ENCODE assay signal across 27 mouse cellular contexts in genomic region chr14:103093670-103094069, GRCm38 (mm10). TPM values are rescaled to one million over a fixed set of nuclear protein-coding genes. Genes with fewer than 3 reads are reported as not detected.
DNase-seq lines count a peak whose midpoint lies in the region; ATAC-seq and TF ChIP-seq lines count a peak whose summit lies in the region.
"Had no signal": no experiment of that assay in that cellular context is flagged by ENCODE, and none has a peak within 500 bp of the region (broad histone marks: within the 10 kb centered on the region; RNA-seq: fewer than 3 reads in every experiment).

No protein-coding gene starts in this region.

- no peak overlapping the region for H3K4me3 ChIP-seq in heart, embryonic 13.5 days
- H3K4me3 ChIP-seq in testis, adult 2 months (ENCODE audit: control insufficient read depth, low read depth, low read length): peak overlapping the region; percentile 42; the same call in 1 of the 2 replicates
- no peak overlapping the region for H3K4me3 ChIP-seq in intestine, embryonic 16.5 days (ENCODE audit: low read length)
- H3K4me3 ChIP-seq: embryonic facial prominence, embryonic 15.5 days; forebrain, embryonic 15.5 days; hindbrain, embryonic 10.5 days; neural tube, embryonic 13.5 days; stomach, embryonic 15.5 days had no signal

- TF ChIP-seq CTCF in testis, adult 2 months (IDR thresholded peaks at IDR 0.05; ENCODE audit: control insufficient read depth, insufficient read depth, insufficient replicate concordance, low read depth, low read length): no peak

- DNase-seq in heart, adult 8-10 months (ENCODE audit: low spot score): no peak
- no peak for DNase-seq in testis, postnatal 14 days (ENCODE audit: low spot score)
- no peak for DNase-seq in yolk sac, embryonic 10.5 days (ENCODE audit: low spot score)
- DNase-seq in Muller cell, postnatal 12 days (ENCODE audit: inconsistent ontology term): no peak
- DNase-seq: adrenal gland, postnatal 25 days; cerebellum, adult 9-10 months; gastrocnemius, postnatal 14 days; kidney, adult 18-20 months; kidney, postnatal 14 days; lung, adult 18-20 months; lung, postnatal 10 days; midbrain, embryonic 14.5 days; right cerebral cortex, postnatal 4 days had no signal

- WGBS in heart, embryonic 13.5 days: 47% methylated on average over 4 of the region's 4 CpGs
- 46% methylated on average over 4 of the region's 4 CpGs for WGBS in intestine, embryonic 16.5 days

- H3K4me1 ChIP-seq in heart, embryonic 13.5 days: peaks cover 47% of the 10 kb centered on the region
- H3K4me1 ChIP-seq in testis, adult 2 months (ENCODE audit: control insufficient read depth, insufficient read depth, low read length): no peaks in the 10 kb centered on the region; the same call in 1 of the 2 replicates
- peaks cover 28% of the 10 kb centered on the region for H3K4me1 ChIP-seq in intestine, embryonic 16.5 days (ENCODE audit: control insufficient read depth, insufficient read depth, low read length)

- H3K36me3 ChIP-seq in heart, embryonic 13.5 days: peaks cover 50% of the 10 kb centered on the region
- H3K36me3 ChIP-seq in testis, adult 2 months (ENCODE audit: control insufficient read depth, insufficient read depth, low read length): peaks cover 2% of the 10 kb centered on the region
- H3K36me3 ChIP-seq in intestine, embryonic 16.5 days (ENCODE audit: control insufficient read depth, insufficient read depth, low read length): 0 out of 2 replicates have a peak, but pooled peaks cover 9% of the 10 kb centered on the region

- H3K9ac ChIP-seq in heart, embryonic 13.5 days: no peak overlapping the region
- no peak overlapping the region for H3K9ac ChIP-seq in intestine, embryonic 16.5 days (ENCODE audit: low read depth, low read length)
- H3K9ac ChIP-seq: embryonic facial prominence, embryonic 15.5 days; forebrain, embryonic 15.5 days; neural tube, embryonic 13.5 days; stomach, embryonic 15.5 days had no signal

- H3K27me3 ChIP-seq in heart, embryonic 13.5 days (replicated peaks): no peaks in the 10 kb centered on the region
- H3K27me3 ChIP-seq in testis, adult 2 months (ENCODE audit: control insufficient read depth, insufficient read depth, low read length): no peaks in the 10 kb centered on the region
- H3K27me3 ChIP-seq in intestine, embryonic 16.5 days (replicated peaks; ENCODE audit: control insufficient read depth, insufficient read depth, low read length): no peaks in the 10 kb centered on the region
- H3K27me3 ChIP-seq: embryonic facial prominence, embryonic 15.5 days; forebrain, embryonic 15.5 days; neural tube, embryonic 13.5 days; stomach, embryonic 15.5 days had no signal

- no peak overlapping the region for H3K27ac ChIP-seq in heart, embryonic 13.5 days (replicated peaks)
- H3K27ac ChIP-seq in testis, adult 2 months (ENCODE audit: control insufficient read depth, insufficient read depth, low read depth, low read length): no peak overlapping the region
- H3K27ac ChIP-seq in intestine, embryonic 16.5 days (ENCODE audit: low read length): 0 out of 2 replicates have a peak overlapping the region, but pooled peaks have one; percentile 1
- H3K27ac ChIP-seq: embryonic facial prominence, embryonic 15.5 days; forebrain, embryonic 15.5 days; hindbrain, embryonic 10.5 days; neural tube, embryonic 13.5 days; stomach, embryonic 15.5 days had no signal

- no peak for ATAC-seq in heart, embryonic 13.5 days (ENCODE audit: extremely low read depth, insufficient number of reproducible peaks, low FRiP score, low TSS enrichment)
- ATAC-seq in intestine, embryonic 16.5 days: peak; percentile 77
- ATAC-seq: forebrain, embryonic 15.5 days; hindbrain, embryonic 16.5 days had no signal

- no peak for TF ChIP-seq POLR2A in testis, adult 2 months (IDR thresholded peaks at IDR 0.05; ENCODE audit: control insufficient read depth, low read depth, low read length)

- H3K4me2 ChIP-seq in heart, embryonic 13.5 days: peak overlapping the region; percentile 6; the same call in 1 of the 2 replicates
- no peak overlapping the region for H3K4me2 ChIP-seq in intestine, embryonic 16.5 days (ENCODE audit: low read depth, low read length)
- H3K4me2 ChIP-seq: embryonic facial prominence, embryonic 15.5 days; forebrain, embryonic 15.5 days; liver, embryonic 11.5 days; neural tube, embryonic 13.5 days; stomach, embryonic 15.5 days had no signal

- H3K9me3 ChIP-seq in heart, embryonic 13.5 days: no peaks in the 10 kb centered on the region
- H3K9me3 ChIP-seq in intestine, embryonic 16.5 days (ENCODE audit: control insufficient read depth, low read length): no peaks in the 10 kb centered on the region
- H3K9me3 ChIP-seq: embryonic facial prominence, embryonic 15.5 days; forebrain, embryonic 15.5 days; hindbrain, embryonic 10.5 days; neural tube, embryonic 13.5 days; stomach, embryonic 15.5 days had no signal

RNA-seq across cellular contexts. Expression of gene Fbxl3, which starts 5.7 kb away (rescaled TPM):
- polyA plus RNA-seq in heart, embryonic 13.5 days (2015; fragmentation: Nextera tagmentation; extraction: Ambion mirVana): 18.0 and 18.8 TPM in 2 replicates
- total RNA-seq in heart, adult 8-10 months (2022): 10 to 100 TPM; 45.0 to 59.5 (median 55.1) TPM
- 29.4 and 33.2 TPM in 2 replicates for polyA plus RNA-seq in testis, adult 2 months (2012; rRNA removed)
- polyA plus RNA-seq in intestine, embryonic 16.5 days (2015; fragmentation: Nextera tagmentation; extraction: Ambion mirVana): 19.0 and 19.4 TPM in 2 replicates

RNA-seq across cellular contexts. Expression of gene Cln5, which starts 23.7 kb away (rescaled TPM):
- 24.6 and 29.4 TPM in 2 replicates for polyA plus RNA-seq in heart, embryonic 13.5 days (2015; fragmentation: Nextera tagmentation; extraction: Ambion mirVana)
- 10 to 100 TPM; 18.7 to 24.8 (median 21.1) TPM for total RNA-seq in heart, adult 8-10 months (2022)
- 2.8 and 3.2 TPM in 2 replicates for polyA plus RNA-seq in testis, adult 2 months (2012; rRNA removed)
- 27.2 and 28.3 TPM in 2 replicates for polyA plus RNA-seq in intestine, embryonic 16.5 days (2015; fragmentation: Nextera tagmentation; extraction: Ambion mirVana)

RNA-seq across cellular contexts. Expression of gene Acod1, which starts 46.9 kb away (rescaled TPM):
- polyA plus RNA-seq in heart, embryonic 13.5 days (2015; fragmentation: Nextera tagmentation; extraction: Ambion mirVana): 0.13 TPM in 1 of 2 replicates, not detected in the other
- under 1 TPM in 1 of 4 experiments, not detected in 3; 0.09 TPM for total RNA-seq in heart, adult 8-10 months (2022)
- polyA plus RNA-seq in testis, adult 2 months (2012; rRNA removed): not detected in 2 replicates
- 0.05 TPM in 1 of 2 replicates, not detected in the other for polyA plus RNA-seq in intestine, embryonic 16.5 days (2015; fragmentation: Nextera tagmentation; extraction: Ambion mirVana)
- total RNA-seq: adrenal gland, postnatal 25 days; gastrocnemius, postnatal 14 days; layer of hippocampus, adult 18-20 months; layer of hippocampus, postnatal 14 days had no signal
- polyA plus RNA-seq: embryonic facial prominence, embryonic 15.5 days; forebrain, embryonic 15.5 days; heart, postnatal 0 days; hindbrain, embryonic 10.5 days; hindbrain, embryonic 16.5 days; limb, embryonic 11.5 days; neural tube, embryonic 13.5 days had no signal
